Mouse (Mus musculus) liver, embryonic 16.5 days (tissue): ENCODE measurements around the gene Etv5. TPM values are rescaled to one million over a fixed set of nuclear protein-coding genes. Genes with fewer than 3 reads are reported as not detected.
A peak's percentile ranks its signal among the peaks of the same experiment; 100 is the strongest.

Experiments used
- ATAC-seq: fragments of 200-750 bp; cut with Nextera tagmentation; 2 replicates; pipeline ENCODE4 v1.8.0; 2017; ENCODE audit warnings: low read depth, mild to moderate bottlenecking, moderate number of reproducible peaks, moderate library complexity
- H3K27ac ChIP-seq: fragments of 300-500 bp; sonication (generic); 2 replicates; pipeline ENCODE4 v1.5.1; 2014; ENCODE audit warnings: mild to moderate bottlenecking, low read length
- H3K27me3 ChIP-seq: fragments of 300-500 bp; sonication (generic); 2 replicates; pipeline ENCODE4 v1.6.1; 2014; ENCODE audit warnings: low read depth, low read length, mixed read lengths; ENCODE audit not compliant: control insufficient read depth, insufficient read depth
- H3K36me3 ChIP-seq: fragments of 300-500 bp; sonication (generic); 2 replicates; pipeline ENCODE4 v1.6.1; 2014; ENCODE audit warnings: mild to moderate bottlenecking; ENCODE audit not compliant: control insufficient read depth, insufficient read depth
- H3K4me1 ChIP-seq: fragments of 300-500 bp; sonication (generic); 2 replicates; pipeline ENCODE4 v1.6.1; 2014; ENCODE audit warnings: low read depth, low read length, mixed read lengths; ENCODE audit not compliant: control insufficient read depth
- H3K4me2 ChIP-seq: fragments of 300-500 bp; sonication (generic); 2 replicates; pipeline ENCODE4 v1.6.1; 2014; ENCODE audit warnings: low read depth, low read length, mixed read lengths
- H3K4me3 ChIP-seq: fragments of 300-500 bp; sonication (generic); 2 replicates; pipeline ENCODE4 v1.5.1; 2014; ENCODE audit warnings: low read depth, mild to moderate bottlenecking, low read length
- H3K9ac ChIP-seq: fragments of 300-500 bp; sonication (generic); 2 replicates; pipeline ENCODE4 v1.6.1; 2014; ENCODE audit warnings: low read depth, low read length
- H3K9me3 ChIP-seq: fragments of 300-500 bp; sonication (generic); replicated peaks from 2 replicates; pipeline ENCODE4 v1.6.1; 2016; ENCODE audit warnings: low read length; ENCODE audit not compliant: control insufficient read depth
- WGBS: fragments of 180-500 bp; shearing (Covaris S2); extraction: QIAGEN DNeasy Blood & Tissue Kit; methylation state at CpG from one replicate; pipeline ENCODE4 v1.1.7; 2014; ENCODE audit not compliant: insufficient replicate concordance; 5-methylcytosine and 5-hydroxymethylcytosine counted together
- polyA plus RNA-seq: library from polyadenylated mRNA; unstranded; fragments of >200 nt; fragmentation: Nextera tagmentation; extraction: Ambion mirVana; gene quantifications from 2 replicates; pipeline ENCODE4 v1.2.1, GENCODE M21; 2015

Etv5 gene
- polyA plus RNA-seq, 1 experiment from 2014 or later = 3.8 TPM

DNA sequence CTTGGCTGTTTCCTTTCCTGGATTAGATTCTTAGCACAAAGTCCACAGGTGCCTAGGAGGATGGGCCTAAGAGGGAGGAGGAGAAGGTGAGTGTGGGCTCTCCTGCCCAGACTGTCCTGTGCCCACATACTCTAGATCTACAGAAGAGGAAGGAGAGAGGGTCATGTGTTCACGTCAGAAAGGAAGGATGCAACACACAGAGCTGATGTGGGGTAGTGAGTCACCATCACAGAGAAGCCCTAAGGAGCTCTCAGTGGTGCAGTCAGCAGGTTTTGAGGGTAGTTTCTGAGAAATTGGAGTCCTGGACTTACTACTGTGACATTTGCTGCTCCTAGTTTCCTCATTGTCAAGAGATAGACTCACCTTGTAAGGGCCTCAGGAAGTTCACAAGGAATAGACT lies 21.4 kb upstream of the Etv5 start:
- H3K9me3 ChIP-seq = no peaks in the 10 kb centered on the region
- no peak overlapping the region for H3K4me2 ChIP-seq
- 50% methylated on average over 1 of the region's 1 CpGs for WGBS
- no peaks in the 10 kb centered on the region for H3K36me3 ChIP-seq
- H3K27ac ChIP-seq = no peak overlapping the region
- no peak overlapping the region for H3K9ac ChIP-seq
- H3K4me3 ChIP-seq = no peak overlapping the region
- no peaks in the 10 kb centered on the region for H3K4me1 ChIP-seq
- no peaks in the 10 kb centered on the region for H3K27me3 ChIP-seq
- ATAC-seq = no peak

DNA sequence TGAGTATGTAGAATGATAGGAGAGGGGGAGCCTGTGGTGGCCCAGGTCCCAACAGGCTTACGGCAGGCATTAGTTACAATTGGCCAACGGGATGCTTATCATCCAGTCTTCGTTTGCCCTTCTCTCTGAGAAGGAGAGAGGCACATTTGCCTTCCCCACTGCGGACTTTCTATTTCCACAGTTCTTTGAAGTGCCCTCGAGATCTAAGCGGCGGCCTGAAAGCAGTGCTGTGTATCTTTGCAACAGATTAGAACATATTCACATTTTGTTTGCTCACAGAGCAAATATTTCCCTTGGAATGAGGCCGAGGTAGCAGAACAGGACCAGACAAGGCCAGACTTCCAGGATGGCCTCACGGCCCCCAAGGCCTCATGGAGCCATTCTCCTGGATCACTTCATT lies 12.6 kb upstream of the Etv5 start:
- peak; percentile 27; the same call in 1 of the 2 replicates for ATAC-seq

DNA sequence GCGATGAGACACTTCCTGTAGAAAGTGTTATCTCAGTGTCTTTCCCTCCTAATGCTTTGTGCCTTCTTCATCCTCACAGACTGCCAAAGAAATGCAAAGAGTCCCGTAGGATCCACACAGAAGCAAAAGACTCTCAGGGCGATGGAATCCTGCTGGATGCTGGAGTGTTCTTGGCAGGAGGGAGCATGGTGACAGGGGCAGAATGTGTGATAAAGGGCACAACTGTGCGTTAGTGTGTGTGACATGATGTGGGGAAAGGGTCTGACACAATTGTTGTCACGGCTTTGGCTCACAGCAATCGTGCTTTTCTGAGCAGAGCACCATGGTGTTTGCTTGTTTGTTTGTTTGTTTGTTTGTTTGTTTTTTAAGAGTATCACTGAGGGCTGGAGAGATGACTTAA lies 8.6 kb upstream of the Etv5 start:
- no peak overlapping the region for H3K4me2 ChIP-seq
- H3K27me3 ChIP-seq = no peaks in the 10 kb centered on the region
- no peaks in the 10 kb centered on the region for H3K4me1 ChIP-seq
- H3K36me3 ChIP-seq = no peaks in the 10 kb centered on the region
- 61% methylated on average over 6 of the region's 6 CpGs for WGBS
- no peaks in the 10 kb centered on the region for H3K9me3 ChIP-seq
- ATAC-seq = no peak
- H3K4me3 ChIP-seq = no peak overlapping the region
- no peak overlapping the region for H3K9ac ChIP-seq
- no peak overlapping the region for H3K27ac ChIP-seq

More for the DNA sequence above, 12.6 kb upstream of the Etv5 start:
- no peak overlapping the region for H3K9ac ChIP-seq
- no peaks in the 10 kb centered on the region for H3K4me1 ChIP-seq
- WGBS = 59% methylated on average over 9 of the region's 9 CpGs
- H3K4me2 ChIP-seq = no peak overlapping the region
- no peaks in the 10 kb centered on the region for H3K36me3 ChIP-seq
- H3K27me3 ChIP-seq = no peaks in the 10 kb centered on the region
- no peaks in the 10 kb centered on the region for H3K9me3 ChIP-seq
- H3K27ac ChIP-seq = no peak overlapping the region
- no peak overlapping the region for H3K4me3 ChIP-seq

DNA sequence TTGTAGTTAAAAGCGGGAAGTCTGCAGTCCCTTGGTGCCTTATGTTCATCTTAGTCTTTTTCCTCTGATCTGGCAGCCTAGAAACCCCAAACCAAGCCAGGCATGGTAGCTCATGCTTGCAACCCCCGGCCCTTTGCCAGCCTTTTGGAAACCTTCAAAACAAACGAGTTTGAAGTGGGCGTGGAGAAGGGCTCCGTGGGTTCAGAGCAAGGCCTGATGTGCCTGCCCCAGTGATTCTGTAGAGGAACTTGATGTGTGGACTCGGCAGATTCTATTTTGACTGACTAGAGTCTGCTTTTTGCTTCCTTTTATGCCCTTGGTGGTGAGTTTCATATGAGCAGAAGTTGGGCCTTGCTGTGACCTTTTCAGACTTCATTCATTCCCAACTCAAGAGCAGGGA lies 5.3 kb upstream of the Etv5 start:
- 30% methylated on average over 6 of the region's 6 CpGs for WGBS
- peaks cover 2% of the 10 kb centered on the region for H3K4me1 ChIP-seq
- H3K9ac ChIP-seq = no peak overlapping the region
- H3K4me3 ChIP-seq = no peak overlapping the region
- peaks cover 3% of the 10 kb centered on the region; the same call in 1 of the 2 replicates for H3K27me3 ChIP-seq
- H3K36me3 ChIP-seq = no peaks in the 10 kb centered on the region
- ATAC-seq = no peak
- no peak overlapping the region for H3K4me2 ChIP-seq
- H3K9me3 ChIP-seq = no peaks in the 10 kb centered on the region
- no peak overlapping the region for H3K27ac ChIP-seq

DNA sequence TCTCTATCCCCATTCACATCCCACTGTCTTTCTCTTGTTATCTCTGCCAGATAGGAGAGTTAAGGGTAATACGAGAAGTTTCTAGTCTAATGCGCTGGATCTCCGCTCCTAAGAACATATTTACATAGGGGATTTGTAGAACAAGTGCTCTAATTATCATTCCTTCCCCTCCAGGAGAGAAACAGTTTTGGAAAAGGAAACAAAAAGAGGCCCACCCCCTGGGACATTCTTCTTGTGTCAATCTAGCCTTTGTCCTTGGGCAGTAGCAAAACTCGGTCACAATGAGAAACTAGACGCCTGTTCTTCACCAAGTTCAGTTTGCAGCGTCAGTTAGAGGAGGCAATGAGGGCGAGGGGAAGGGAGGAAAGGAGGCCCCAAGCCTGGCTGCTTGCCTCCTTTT lies 2.7 kb upstream of the Etv5 start:
- Histone ChIP-seq H3K9ac (no peak overlapping the region), H3K4me3 (no peak overlapping the region), H3K9me3 (no peaks in the 10 kb centered on the region), H3K4me1 (peaks cover 8% of the 10 kb centered on the region), H3K4me2 (no peak overlapping the region), H3K27me3 (peaks cover 18% of the 10 kb centered on the region), H3K27ac (no peak overlapping the region), H3K36me3 (no peaks in the 10 kb centered on the region)
- ATAC-seq = no peak
- 67% methylated on average over 7 of the region's 7 CpGs for WGBS

DNA sequence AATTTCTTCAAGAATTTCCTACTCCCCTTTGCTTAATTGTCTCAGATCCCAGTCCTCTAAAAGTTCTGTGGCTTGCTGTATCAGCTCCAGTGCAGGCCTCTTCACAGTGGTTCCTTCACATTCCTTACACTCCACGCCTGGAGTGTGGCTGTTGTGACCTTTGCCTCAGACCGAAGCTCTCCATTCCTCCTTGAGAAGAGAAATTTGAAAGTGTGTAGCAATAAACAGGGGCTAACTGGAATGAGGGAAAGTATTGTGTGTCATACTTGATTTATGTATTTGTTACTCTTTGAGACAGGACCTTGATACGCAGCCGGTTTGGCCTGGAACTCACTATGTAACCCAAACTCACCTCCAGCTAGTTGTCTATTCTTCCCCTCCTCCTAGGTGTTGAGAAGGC lies 1.8 kb upstream of the Etv5 start:
- no peak overlapping the region for H3K9ac ChIP-seq
- no peak overlapping the region for H3K27ac ChIP-seq
- no peak for ATAC-seq
- no peaks in the 10 kb centered on the region for H3K9me3 ChIP-seq
- 80% methylated on average over 4 of the region's 4 CpGs for WGBS
- no peak overlapping the region for H3K4me3 ChIP-seq
- H3K36me3 ChIP-seq = no peaks in the 10 kb centered on the region
- H3K4me2 ChIP-seq = no peak overlapping the region
- H3K4me1 ChIP-seq = peaks cover 8% of the 10 kb centered on the region
- H3K27me3 ChIP-seq = peaks cover 18% of the 10 kb centered on the region

DNA sequence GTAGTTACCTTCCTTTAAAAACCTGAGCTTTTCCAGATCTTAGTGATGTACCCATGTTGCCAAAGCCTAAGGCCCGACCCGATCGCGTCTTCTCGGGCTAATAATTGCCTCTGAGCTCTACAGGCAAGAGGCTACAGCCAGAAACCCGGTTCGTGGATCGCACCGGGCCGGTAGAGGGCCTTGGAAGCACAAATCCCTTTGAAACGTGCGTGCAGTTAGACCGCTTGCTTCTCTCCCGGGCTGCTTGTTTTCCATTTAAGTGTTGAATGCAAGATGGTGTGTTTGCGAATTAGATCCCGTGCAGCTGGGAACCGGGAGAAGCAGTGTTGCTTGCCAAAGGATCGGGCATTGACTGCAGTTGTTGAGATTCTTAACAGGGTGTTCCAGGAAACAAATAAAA lies 750 bp upstream of the Etv5 start:
- Histone ChIP-seq H3K9me3 (no peaks in the 10 kb centered on the region), H3K36me3 (no peaks in the 10 kb centered on the region), H3K4me1 (peaks cover 8% of the 10 kb centered on the region), H3K4me3 (peak overlapping the region; percentile 75), H3K27ac (peak overlapping the region; percentile 54; the same call in 1 of the 2 replicates), H3K4me2 (peak overlapping the region; percentile 71), H3K9ac (peak overlapping the region; percentile 50), H3K27me3 (peaks cover 18% of the 10 kb centered on the region)
- ATAC-seq = no peak
- WGBS = under 1% methylated on average over 18 of the region's 18 CpGs

DNA sequence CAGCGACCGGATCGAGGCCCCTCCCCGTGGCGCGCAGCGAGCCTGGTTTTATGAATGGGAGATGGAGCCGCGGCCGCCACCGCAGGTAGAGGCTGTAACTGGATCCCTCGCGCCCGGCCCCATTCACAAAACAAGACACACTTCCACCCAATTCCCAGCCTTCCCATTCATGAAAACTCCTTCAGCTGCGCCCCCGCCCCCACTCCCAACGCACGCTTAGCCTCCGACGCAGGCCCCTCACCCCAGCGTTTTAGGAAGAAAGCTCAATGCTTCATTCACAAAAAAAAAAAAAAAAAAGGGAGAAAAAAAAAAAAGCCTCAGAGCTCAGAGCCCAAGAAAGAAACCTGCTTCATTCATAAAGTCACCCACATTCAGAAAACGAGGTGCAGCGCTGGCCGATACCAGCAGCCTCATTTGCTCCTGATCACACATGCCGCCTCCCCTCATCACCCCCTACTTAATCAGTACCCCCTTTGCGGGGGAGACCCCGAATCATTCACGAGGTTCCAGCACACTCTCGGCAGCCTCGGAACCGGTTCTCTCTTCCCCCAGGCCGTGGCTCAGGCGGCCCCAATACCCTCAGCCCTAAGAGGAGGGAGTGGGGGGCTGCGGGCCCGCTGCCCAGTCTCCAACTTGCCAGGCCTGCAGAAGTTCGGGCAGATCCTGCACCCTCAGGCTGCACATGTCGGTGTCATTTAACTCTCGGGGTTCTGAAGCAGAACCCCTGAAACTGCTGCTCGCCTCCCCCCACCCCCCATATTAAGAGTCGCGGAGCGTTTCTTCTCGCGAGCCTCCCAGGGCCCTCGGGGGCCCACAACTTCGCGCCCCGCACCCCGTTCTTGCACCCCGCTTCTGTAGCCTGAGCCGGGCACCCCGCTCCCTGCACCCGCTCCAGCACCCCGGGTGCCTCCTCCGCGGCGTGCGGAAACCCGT lies 812 bp downstream of the Etv5 start:
- ATAC-seq = peak; percentile 2; the same call in 1 of the 2 replicates
- Histone ChIP-seq H3K27ac (0 out of 2 replicates have a peak overlapping the region, but pooled peaks have one; percentile 30), H3K9me3 (no peaks in the 10 kb centered on the region), H3K4me2 (peak overlapping the region; percentile 97), H3K36me3 (no peaks in the 10 kb centered on the region), H3K4me1 (peaks cover 8% of the 10 kb centered on the region), H3K27me3 (peaks cover 18% of the 10 kb centered on the region), H3K9ac (peak overlapping the region; percentile 72), H3K4me3 (peak overlapping the region; percentile 75)
- WGBS = under 1% methylated on average over 59 of the region's 59 CpGs

DNA sequence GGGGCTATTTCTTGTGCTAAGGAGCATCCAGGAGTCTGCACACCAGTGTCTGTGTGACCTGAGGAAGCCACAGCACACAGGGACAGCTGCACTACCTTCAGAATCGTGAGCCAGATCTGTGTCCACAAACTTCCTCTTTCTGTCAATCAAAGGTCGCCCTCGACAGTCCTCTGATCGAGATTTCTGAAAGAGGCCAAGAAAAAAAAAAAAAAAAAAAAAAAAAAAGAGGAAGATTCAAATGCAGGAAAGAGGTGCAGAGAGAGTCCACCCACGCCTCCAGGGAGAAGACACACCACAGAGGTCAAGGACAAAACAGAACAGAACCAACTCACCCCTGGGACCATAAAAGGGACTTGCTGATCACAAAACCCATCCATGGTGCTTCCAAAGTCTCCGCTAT lies 3.4 kb downstream of the Etv5 start:
- H3K27me3 ChIP-seq = peaks cover 18% of the 10 kb centered on the region
- no peaks in the 10 kb centered on the region for H3K36me3 ChIP-seq
- H3K4me3 ChIP-seq = no peak overlapping the region
- H3K4me2 ChIP-seq = no peak overlapping the region
- WGBS = 10% methylated on average over 6 of the region's 6 CpGs
- no peak overlapping the region for H3K9ac ChIP-seq
- H3K27ac ChIP-seq = no peak overlapping the region
- H3K9me3 ChIP-seq = no peaks in the 10 kb centered on the region
- peaks cover 8% of the 10 kb centered on the region for H3K4me1 ChIP-seq
- ATAC-seq = no peak
